Mouse (Mus musculus): ENCODE results near the gene Olfr691. TPM values are rescaled to one million over a fixed set of nuclear protein-coding genes. Genes with fewer than 3 reads are reported as not detected.
"Not testable (repeated sequence)": the region's sequence is repeated elsewhere in the genome, so short reads cannot be mapped to it uniquely, and the experiment has no call there.

Gene Olfr691
- total RNA-seq (2021), result under 1 TPM; 0.22 to 0.75 TPM
- long read RNA-seq, result 0 reads

DNA sequence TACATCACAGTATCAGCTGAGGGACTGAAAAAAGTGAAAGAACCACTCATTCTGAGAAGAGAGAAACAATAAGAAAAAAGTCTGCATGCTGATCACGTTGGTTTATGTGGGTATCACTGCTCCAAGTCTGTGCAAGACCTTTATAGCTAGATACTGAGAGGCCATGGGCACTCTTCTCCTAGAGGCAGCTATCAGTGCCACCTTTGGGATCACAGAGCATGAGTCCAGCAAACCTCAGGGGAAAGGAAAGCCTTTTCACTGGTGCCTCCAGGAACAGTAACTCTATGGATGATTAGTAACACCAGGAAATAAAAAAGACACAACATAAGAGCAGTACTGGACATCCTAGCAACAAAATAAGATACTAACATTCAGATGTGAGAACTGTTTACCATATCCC lies at the start of gene Olfr691:
Gene Olfr691 (minus strand): TSS at position 101 of the 400 bp plus-strand sequence.
- DNase-seq (ENCODE audit: low spot score in 2 of 2), result no peak

DNA sequence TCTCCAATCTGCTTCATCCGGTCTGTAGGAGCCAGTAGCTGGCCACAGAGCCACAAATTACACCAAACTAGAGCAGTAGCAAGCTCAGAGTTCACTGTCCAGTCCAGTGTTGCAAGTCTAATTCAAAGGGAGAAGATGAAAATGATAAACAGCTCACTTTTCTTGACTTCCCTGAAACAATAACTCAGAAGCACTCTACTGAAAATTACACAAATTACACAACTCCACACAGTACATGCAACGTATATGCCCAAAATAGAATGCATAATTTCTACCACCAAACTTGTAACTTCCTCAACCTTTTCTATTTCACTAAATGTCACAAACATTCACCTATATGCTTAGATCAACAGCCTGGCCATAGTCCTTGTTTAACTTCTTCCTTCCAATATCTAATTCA lies 48.2 kb upstream of the Olfr691 start:
- no peak for DNase-seq (ENCODE audit: low spot score in 2 of 2)

DNA sequence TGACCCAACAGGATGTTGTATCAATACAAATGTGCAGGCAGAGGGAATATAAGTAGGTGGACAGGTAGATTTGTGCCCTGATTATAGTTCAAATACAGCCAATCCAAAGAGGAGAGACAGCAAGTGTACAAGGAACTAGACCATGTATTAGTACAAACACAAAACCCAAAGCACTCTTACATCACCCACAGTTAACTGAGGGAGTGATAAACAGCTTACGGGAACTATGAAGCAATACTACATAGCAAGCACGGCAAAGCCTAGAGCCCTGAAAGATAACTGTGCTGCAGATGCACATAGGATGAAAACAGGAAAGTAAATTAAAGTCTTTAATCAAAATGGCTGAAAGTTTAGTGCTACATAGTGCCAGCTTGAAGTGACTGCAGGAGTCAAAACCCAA lies 45.6 kb upstream of the Olfr691 start:
- DNase-seq (ENCODE audit: low spot score in 2 of 2), result no peak

DNA sequence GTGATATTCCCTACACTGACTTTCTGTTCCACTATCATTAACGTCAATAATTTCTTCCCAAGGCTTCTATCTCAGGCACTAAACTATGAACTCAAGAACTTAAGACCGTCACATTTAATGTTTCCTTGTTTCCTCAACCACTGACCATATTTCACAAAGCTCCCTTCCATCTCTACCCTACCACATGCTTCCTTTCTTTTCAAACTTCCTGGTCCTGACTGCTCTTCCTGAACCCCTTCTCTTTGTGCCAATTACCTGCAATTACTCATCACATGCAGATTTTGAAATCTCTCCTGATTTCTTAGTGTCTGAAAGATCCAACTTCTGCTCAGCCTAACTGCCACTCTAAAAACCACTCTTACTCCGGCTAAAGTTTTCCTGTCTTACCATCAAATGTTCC lies 38.3 kb upstream of the Olfr691 start:
- no peak for DNase-seq (ENCODE audit: low spot score in 2 of 2)

DNA sequence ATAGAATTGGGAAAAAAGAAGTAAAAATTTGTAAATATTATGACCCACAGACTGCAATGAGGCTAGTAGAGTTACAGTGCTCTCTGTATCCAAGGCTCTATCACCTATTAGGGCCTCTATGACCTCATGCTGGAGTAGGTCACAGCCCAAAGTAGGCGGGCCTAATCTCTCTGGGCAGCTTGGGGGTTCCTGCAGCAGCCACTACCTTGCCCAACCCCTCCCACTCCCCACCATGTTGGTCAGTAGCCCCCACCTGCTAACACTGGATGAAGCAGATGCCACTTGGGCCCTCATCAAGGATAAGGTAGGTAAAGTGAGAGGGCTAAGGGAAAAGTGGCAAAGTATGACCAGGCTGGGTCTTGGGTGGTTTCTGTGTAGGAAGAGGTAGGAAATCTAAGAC lies 32.8 kb upstream of the Olfr691 start, which contains the start of gene Gm5901:
Gene Gm5901 (plus strand): TSS at position 173 of the 400 bp plus-strand sequence.
- DNase-seq (ENCODE audit: low spot score in 2 of 2), result no peak

DNA sequence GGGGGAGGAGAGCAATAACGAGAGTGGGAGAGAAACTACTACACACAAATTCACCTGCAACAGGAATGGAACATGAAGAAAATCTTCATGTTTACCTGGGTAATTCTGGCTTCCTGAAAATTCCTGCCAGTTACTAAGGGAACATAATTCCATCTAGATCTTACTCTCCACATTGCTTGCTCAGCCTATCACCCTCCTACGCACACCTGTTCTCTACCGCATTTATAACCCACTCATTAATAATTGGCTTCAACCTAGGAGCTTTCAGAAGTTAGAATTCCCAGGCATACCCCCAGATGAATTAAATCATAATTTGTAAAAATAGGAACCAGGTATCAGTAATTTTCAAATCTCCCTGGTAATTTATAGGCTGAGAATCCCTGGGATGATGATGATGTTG lies 31.9 kb upstream of the Olfr691 start:
- no peak for DNase-seq (ENCODE audit: low spot score in 2 of 2)

DNA sequence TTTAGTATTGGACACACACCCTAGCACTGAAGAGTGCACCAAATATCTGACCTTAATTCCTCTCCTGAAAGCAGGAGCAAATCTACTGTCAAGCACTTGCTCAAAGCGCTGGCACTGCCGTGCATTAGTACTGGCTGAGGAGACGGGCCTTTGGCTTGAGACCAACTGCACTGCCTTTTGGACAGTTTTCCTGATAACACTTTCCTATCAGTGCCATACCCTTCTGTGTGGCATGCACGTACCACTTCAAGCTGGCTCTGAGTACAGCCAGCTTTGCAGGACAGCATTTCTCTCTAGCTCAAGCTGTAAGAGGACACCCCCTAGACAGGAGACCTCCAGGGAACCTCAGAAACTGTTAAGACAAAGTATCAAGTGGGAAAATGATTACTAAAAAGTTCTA lies 31.4 kb upstream of the Olfr691 start:
- no peak for DNase-seq (ENCODE audit: low spot score in 2 of 2)

DNA sequence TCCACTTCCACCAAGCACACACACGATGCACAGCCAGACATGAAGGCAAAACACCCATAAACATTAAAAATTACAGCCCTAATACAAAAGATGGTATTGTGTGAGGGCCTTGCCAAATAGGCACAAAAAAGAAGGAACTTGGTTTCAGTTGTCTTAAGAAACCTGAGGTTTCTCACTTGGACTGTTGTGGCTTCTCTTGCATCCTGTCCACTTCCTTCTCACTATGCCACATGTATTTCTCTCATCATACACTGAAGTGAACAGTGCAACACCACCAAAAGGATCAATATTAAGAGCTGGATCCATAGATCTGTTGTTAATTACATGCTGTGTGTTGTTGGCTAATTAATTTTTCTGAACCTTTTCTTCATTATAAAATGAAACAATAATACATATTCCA lies 30.8 kb upstream of the Olfr691 start:
- no peak for DNase-seq (ENCODE audit: low spot score in 2 of 2)

DNA sequence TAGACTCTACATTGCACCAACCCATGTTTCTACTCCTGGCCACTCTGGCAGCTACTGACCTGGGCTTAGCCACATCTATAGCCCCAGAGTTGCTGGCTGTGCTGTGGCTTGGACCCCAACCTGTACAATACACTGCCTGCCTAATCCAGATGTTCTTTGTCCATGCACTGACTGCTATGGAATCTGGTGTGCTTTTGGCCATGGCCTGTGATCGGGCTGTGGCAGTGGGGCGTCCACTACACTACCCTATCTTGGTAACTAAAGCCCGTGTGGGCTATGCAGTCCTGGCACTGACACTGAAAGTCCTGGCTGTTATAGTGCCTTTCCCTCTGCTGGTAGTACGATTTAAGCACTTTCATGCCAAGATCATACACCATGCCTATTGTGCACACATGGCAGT lies 26.5 kb upstream of the Olfr691 start:
- DNase-seq (ENCODE audit: low spot score in 2 of 2), result no peak

DNA sequence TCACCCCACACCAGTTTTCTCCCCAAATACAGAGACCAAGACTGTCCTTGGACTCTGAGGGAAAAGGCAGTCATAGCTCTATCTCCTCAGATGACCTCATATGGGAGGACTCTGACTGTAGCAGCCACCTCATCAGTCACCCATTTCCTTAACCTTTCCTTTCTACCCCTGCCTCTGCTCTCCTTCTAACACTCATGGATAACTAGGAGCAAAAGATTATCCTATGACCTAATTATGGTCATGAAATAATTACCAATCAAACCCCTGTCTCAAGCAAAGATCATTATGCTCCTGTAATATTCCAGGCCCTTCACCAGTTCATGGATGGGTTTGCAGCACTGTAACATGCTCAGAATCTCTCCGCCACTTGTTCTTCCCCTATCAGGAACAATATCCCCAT lies 25.9 kb upstream of the Olfr691 start, which contains the start of gene Olfr692:
Gene Olfr692 (plus strand): TSS at position 301 of the 400 bp plus-strand sequence.
- no peak for DNase-seq (ENCODE audit: low spot score in 2 of 2)

DNA sequence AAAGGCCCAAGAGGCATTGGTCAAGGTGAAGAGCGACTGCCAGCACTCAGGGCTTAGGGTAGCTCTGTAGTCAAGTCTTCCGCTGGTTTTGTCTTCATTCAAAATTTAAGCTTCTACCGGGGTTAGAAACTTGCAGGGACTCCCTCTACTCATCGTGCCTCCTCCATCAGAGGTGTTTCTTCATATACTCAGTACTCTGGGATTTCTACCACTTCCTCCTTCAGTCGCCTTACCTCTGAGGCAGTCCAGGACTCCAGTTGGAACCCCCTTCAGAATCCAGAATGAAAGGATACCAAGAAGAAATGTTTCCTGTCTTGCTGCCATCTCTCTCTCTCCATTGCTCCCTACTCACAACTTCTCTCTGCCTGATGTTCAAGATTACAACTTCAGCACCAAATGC lies 25.2 kb upstream of the Olfr691 start:
- DNase-seq (ENCODE audit: low spot score in 2 of 2), result no peak

DNA sequence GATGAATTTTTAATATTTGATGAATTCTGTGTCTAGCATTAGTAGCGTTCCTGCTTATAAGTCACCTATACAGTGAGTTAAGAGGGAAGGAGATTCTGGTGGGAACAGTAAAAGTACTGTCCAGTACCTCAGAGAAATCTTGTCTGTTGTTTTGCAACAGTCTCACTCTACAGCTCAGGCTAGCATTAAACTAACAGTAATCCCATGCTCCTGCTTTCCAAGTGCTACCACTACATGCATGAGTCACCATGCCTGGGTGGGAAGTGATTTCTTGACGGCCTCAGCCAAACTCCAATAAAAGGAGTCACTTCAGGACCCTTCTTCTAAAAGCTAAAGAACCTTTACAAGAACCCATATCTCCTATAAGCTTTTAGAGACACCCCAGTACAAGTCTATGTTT lies 19.6 kb upstream of the Olfr691 start:
- DNase-seq (ENCODE audit: low spot score in 2 of 2), result no peak

DNA sequence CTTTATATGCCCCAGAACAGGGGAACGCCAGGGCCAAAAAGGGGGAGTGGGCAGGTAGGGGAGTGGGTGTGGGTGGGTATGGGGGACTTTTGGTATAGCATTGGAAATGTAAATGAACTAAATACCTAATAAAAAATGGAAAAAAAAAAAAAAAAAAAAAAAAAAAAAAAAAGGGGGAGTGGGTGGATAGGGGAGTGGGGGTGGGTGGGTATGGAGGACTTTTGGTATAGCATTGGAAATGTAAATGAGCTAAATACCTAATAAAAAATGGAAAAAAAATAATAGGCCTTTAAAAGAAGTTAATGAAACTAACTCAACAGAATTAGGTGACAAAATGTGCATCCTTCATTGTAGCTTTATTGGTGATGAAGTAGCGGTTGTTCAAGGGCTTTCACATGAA lies 14.4 kb upstream of the Olfr691 start:
- DNase-seq (ENCODE audit: low spot score in 2 of 2), result not testable (repeated sequence)

DNA sequence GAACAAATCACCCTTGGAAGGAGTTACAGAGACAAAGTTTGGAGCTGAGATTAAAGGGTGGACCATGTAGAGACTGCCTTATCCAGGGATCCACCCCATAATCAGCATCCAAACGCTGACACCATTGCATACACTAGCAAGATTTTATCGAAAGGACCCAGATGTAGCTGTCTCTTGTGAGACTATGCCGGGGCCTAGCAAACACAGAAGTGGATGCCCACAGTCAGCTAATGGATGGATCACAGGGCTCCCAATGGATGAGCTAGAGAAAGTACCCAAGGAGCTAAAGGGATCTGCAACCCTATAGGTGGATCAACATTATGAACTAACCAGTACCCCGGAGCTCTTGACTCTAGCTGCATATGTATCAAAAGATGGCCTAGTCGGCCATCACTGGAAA lies 14.0 kb upstream of the Olfr691 start:
- not testable (repeated sequence) for DNase-seq (ENCODE audit: low spot score in 2 of 2)

DNA sequence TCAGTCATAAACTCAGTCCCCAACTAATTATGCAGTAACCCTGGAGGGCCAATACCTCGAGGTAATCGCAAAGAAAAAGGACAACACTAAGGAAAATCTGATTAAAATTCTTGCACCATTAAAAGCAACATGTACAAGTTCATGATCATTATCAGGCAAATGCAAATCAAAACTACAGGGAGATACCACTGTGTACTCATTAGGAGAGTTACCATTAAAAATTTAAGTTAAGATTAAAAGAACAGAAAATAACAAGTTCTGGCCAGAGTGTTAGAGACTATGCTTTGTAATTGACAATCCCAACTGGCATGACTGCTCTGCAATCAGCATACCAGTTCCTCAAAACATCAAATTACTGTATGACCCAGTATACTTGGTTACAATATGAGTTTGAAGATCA lies 682 bp upstream of the Olfr691 start:
- no peak for DNase-seq (ENCODE audit: low spot score in 2 of 2)

DNA sequence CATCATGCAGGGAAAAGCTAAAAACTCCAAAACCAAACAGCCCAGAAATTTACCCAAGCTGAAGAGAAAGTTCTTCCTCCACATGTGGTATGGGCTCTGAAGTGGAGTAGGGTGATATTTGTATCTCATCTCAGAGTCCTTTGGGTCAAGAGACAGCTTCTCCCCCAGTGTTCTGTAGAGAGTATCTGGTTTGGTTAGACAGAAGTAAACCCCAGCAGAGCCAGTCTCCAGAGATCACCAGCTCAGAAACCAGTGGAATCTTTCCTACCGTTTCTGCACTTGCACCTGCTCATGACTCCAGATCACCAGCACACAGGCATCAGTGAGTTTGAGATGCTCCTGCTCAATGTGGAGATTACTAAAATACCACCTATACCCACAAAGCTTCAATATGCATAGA lies 8.1 kb downstream of the Olfr691 start, which contains the start of gene Olfr690:
Gene Olfr690 (minus strand): TSS at position 101 of the 400 bp plus-strand sequence.
- no peak for DNase-seq (ENCODE audit: low spot score in 2 of 2)

DNA sequence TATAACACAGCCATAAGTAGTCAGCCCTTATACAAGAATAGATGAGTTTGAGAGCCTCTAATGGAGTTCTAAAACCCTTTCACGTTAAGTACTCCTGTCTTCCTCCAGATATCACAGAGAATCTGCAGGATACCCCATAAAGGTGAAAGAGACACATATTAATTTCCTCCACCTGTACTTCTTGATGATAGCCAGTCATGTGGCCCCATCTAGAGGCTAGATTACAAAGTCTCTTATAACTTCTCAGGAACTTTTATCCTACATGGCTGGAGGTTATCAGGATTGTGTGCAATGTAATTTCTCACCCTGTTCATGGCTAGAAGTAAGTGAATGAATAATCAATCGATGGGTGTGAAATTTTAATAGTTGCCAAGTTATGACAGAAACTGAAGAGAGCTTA lies 16.8 kb downstream of the Olfr691 start:
- no peak for DNase-seq (ENCODE audit: low spot score in 2 of 2)

DNA sequence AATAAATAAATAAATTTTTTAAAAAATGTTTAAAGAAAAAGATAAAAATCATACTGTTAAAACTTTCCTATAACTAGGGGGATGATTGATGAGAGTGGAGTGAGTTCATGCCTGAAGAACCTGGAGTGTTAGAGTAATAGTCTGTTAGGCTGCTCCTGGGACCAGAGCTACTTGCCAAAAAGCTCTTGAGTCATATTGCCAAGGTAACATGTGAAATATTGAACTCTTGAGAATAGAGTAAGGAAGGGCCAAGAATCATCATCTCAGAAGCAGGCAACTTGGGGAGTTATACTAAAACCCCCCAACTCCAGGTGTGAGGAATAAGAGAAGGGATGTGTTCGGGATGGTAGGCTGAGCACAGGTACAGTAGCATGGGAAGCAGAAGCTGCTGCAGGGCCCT lies 31.2 kb downstream of the Olfr691 start, which contains the start of gene Olfr689:
Gene Olfr689 (plus strand): TSS at position 301 of the 400 bp plus-strand sequence.
- no peak for DNase-seq (ENCODE audit: low spot score in 2 of 2)

DNA sequence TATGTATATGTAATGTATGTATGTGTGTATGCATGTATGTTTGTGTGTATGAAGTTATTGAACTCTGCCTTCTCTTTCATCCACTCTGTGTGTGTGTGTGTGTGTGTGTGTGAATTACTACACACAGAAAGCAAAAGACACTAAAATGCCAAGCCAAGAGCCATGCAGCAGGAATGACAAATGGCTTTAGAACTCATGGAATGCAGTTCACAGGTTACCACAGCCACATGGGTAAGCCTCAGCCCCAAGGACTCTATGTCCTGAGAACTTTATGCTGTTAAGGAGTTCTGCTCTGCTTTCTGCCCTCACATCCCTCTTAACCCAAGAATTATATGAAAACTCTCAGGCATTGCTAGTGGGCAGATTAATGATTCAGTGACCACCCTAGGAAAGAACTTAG lies 52.0 kb downstream of the Olfr691 start:
- DNase-seq (ENCODE audit: low spot score in 2 of 2), result no peak

DNA sequence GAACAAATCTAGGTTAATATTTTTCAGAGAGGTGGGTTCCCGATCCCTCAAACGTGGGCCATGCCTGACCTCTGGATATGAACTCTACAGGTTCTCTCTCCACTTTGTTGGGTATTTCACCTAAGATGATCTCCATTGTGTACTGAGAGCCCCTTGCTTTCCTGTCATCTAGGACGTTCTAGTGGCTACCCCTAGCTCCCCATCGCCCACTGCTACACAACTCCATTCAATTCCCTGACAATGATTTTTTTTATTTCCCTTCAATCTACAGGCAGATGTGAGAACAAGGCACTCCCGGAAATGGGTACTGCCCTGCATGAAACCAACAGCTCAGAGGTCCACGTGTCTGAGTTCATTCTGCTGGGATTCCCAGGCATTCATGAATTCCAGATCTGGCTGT lies 54.3 kb downstream of the Olfr691 start, which contains the start of gene Olfr688:
Gene Olfr688 (plus strand): TSS at position 301 of the 400 bp plus-strand sequence.
- no peak for DNase-seq (ENCODE audit: low spot score in 2 of 2)
